Mouse (Mus musculus): Measurements from ENCODE around the gene Acss1. TPM values are rescaled to one million over a fixed set of nuclear protein-coding genes. Genes with fewer than 3 reads are reported as not detected.

The Acss1 gene
- polyA plus RNA-seq (2014; fragmentation: Nextera tagmentation; extraction: Ambion mirVana), result 8.4 and 10.0 TPM in 2 replicates

GRCm38 (mm10) chr2:150667820-150668766 lies at the start of gene Acss1:
Gene Acss1, minus strand, starts transcription at chr2:150668500.
- ATAC-seq (replicated peaks; ENCODE audit: insufficient number of reproducible peaks, low FRiP score, low TSS enrichment, low read depth) (peak; percentile 77), DNase-seq (ENCODE audit: low spot score) (peak; percentile 62)
- Histone ChIP-seq H3K4me1 (ENCODE audit: control insufficient read depth, insufficient read depth, low read length) (no peaks in the 10 kb centered on the region), H3K4me3 (ENCODE audit: low read depth, low read length) (peak within 1 kb of the TSS; percentile 63), H3K9me3 (replicated peaks; ENCODE audit: control insufficient read depth, low read length) (no peaks in the 10 kb centered on the region), H3K27me3 (ENCODE audit: control insufficient read depth, insufficient read depth, low read length) (peaks cover 8% of the 10 kb centered on the region; the same call in 1 of the 2 replicates), H3K4me2 (ENCODE audit: low read depth, low read length) (peak within 1 kb of the TSS; percentile 88), H3K36me3 (replicated peaks; ENCODE audit: control insufficient read depth, insufficient read depth, low read depth, low read length) (no peaks in the 10 kb centered on the region), H3K9ac (replicated peaks; ENCODE audit: low read length) (peak within 1 kb of the TSS; percentile 64), H3K27ac (replicated peaks; ENCODE audit: low read depth, low read length) (no peak within 1 kb of the TSS)
- WGBS, result 3% methylated on average over 61 of the region's 61 CpGs

- WGBS, result 78% methylated on average over 4 of the region's 4 CpGs
- Histone ChIP-seq H3K27me3 (ENCODE audit: control insufficient read depth, insufficient read depth, low read length) (no peaks in the 10 kb centered on the region), H3K9me3 (replicated peaks; ENCODE audit: control insufficient read depth, low read length) (no peaks in the 10 kb centered on the region), H3K36me3 (replicated peaks; ENCODE audit: control insufficient read depth, insufficient read depth, low read depth, low read length) (no peaks in the 10 kb centered on the region), H3K9ac (replicated peaks; ENCODE audit: low read length) (no peak overlapping the region), H3K4me1 (ENCODE audit: control insufficient read depth, insufficient read depth, low read length) (no peaks in the 10 kb centered on the region), H3K4me2 (ENCODE audit: low read depth, low read length) (no peak overlapping the region), H3K27ac (replicated peaks; ENCODE audit: low read depth, low read length) (no peak overlapping the region), H3K4me3 (ENCODE audit: low read depth, low read length) (no peak overlapping the region)
- DNase-seq (ENCODE audit: low spot score) (no peak), ATAC-seq (replicated peaks; ENCODE audit: insufficient number of reproducible peaks, low FRiP score, low TSS enrichment, low read depth) (no peak)
Observed at GRCm38 (mm10) chr2:150712167-150712674, 43.9 kb upstream of the Acss1 start.

- WGBS, result 76% methylated on average over 6 of the region's 6 CpGs
- H3K4me1 ChIP-seq (ENCODE audit: control insufficient read depth, insufficient read depth, low read length), result no peaks in the 10 kb centered on the region; the same call in 1 of the 2 replicates
- ATAC-seq (replicated peaks; ENCODE audit: insufficient number of reproducible peaks, low FRiP score, low TSS enrichment, low read depth) (no peak), DNase-seq (ENCODE audit: low spot score) (no peak)
- H3K27me3 ChIP-seq (ENCODE audit: control insufficient read depth, insufficient read depth, low read length), result peaks cover 38% of the 10 kb centered on the region
- H3K4me3 ChIP-seq (ENCODE audit: low read depth, low read length), result no peak overlapping the region
- no peak overlapping the region for H3K9ac ChIP-seq (replicated peaks; ENCODE audit: low read length)
- no peaks in the 10 kb centered on the region for H3K9me3 ChIP-seq (replicated peaks; ENCODE audit: control insufficient read depth, low read length)
- no peak overlapping the region for H3K4me2 ChIP-seq (ENCODE audit: low read depth, low read length)
- no peak overlapping the region for H3K27ac ChIP-seq (replicated peaks; ENCODE audit: low read depth, low read length)
- no peaks in the 10 kb centered on the region for H3K36me3 ChIP-seq (replicated peaks; ENCODE audit: control insufficient read depth, insufficient read depth, low read depth, low read length)
Observed at GRCm38 (mm10) chr2:150691481-150692170, 23.3 kb upstream of the Acss1 start.

- Histone ChIP-seq H3K9ac (replicated peaks; ENCODE audit: low read length) (no peak overlapping the region), H3K36me3 (replicated peaks; ENCODE audit: control insufficient read depth, insufficient read depth, low read depth, low read length) (no peaks in the 10 kb centered on the region), H3K27me3 (ENCODE audit: control insufficient read depth, insufficient read depth, low read length) (peaks cover 38% of the 10 kb centered on the region), H3K4me2 (ENCODE audit: low read depth, low read length) (no peak overlapping the region), H3K27ac (replicated peaks; ENCODE audit: low read depth, low read length) (no peak overlapping the region), H3K9me3 (replicated peaks; ENCODE audit: control insufficient read depth, low read length) (no peaks in the 10 kb centered on the region), H3K4me1 (ENCODE audit: control insufficient read depth, insufficient read depth, low read length) (no peaks in the 10 kb centered on the region; the same call in 1 of the 2 replicates), H3K4me3 (ENCODE audit: low read depth, low read length) (no peak overlapping the region)
- 3% methylated on average over 11 of the region's 11 CpGs for WGBS
- ATAC-seq (replicated peaks; ENCODE audit: insufficient number of reproducible peaks, low FRiP score, low TSS enrichment, low read depth) (no peak), DNase-seq (ENCODE audit: low spot score) (no peak)
Observed at GRCm38 (mm10) chr2:150690216-150690615, 21.9 kb upstream of the Acss1 start.

- H3K4me1 ChIP-seq (ENCODE audit: control insufficient read depth, insufficient read depth, low read length), result no peaks in the 10 kb centered on the region; the same call in 1 of the 2 replicates
- DNase-seq (ENCODE audit: low spot score), result no peak
- peak within 1 kb of the TSS; percentile 44 for H3K9ac ChIP-seq (replicated peaks; ENCODE audit: low read length)
- 40% methylated on average over 16 of the region's 16 CpGs for WGBS
- H3K27ac ChIP-seq (replicated peaks; ENCODE audit: low read depth, low read length), result no peak within 1 kb of the TSS
- ATAC-seq (replicated peaks; ENCODE audit: insufficient number of reproducible peaks, low FRiP score, low TSS enrichment, low read depth), result 0 out of 2 replicates have a peak, but pooled peaks have one; percentile 7
- peak within 1 kb of the TSS; percentile 61 for H3K4me2 ChIP-seq (ENCODE audit: low read depth, low read length)
- H3K4me3 ChIP-seq (ENCODE audit: low read depth, low read length), result peak within 1 kb of the TSS; percentile 33
- H3K9me3 ChIP-seq (replicated peaks; ENCODE audit: control insufficient read depth, low read length), result no peaks in the 10 kb centered on the region
- peaks cover 38% of the 10 kb centered on the region for H3K27me3 ChIP-seq (ENCODE audit: control insufficient read depth, insufficient read depth, low read length)
- no peaks in the 10 kb centered on the region for H3K36me3 ChIP-seq (replicated peaks; ENCODE audit: control insufficient read depth, insufficient read depth, low read depth, low read length)
Observed at GRCm38 (mm10) chr2:150689223-150689800, 21.0 kb upstream of the Acss1 start, which contains the start of gene Vsx1. Gene Vsx1, minus strand, starts transcription at chr2:150689360.

- Histone ChIP-seq H3K4me3 (ENCODE audit: low read depth, low read length) (peak overlapping the region; percentile 33), H3K9ac (replicated peaks; ENCODE audit: low read length) (peak overlapping the region; percentile 44), H3K36me3 (replicated peaks; ENCODE audit: control insufficient read depth, insufficient read depth, low read depth, low read length) (no peaks in the 10 kb centered on the region), H3K27me3 (ENCODE audit: control insufficient read depth, insufficient read depth, low read length) (peaks cover 38% of the 10 kb centered on the region), H3K9me3 (replicated peaks; ENCODE audit: control insufficient read depth, low read length) (no peaks in the 10 kb centered on the region), H3K27ac (replicated peaks; ENCODE audit: low read depth, low read length) (no peak overlapping the region), H3K4me1 (ENCODE audit: control insufficient read depth, insufficient read depth, low read length) (no peaks in the 10 kb centered on the region; the same call in 1 of the 2 replicates), H3K4me2 (ENCODE audit: low read depth, low read length) (peak overlapping the region; percentile 61)
- no peak for DNase-seq (ENCODE audit: low spot score)
- under 1% methylated on average over 40 of the region's 44 CpGs for whole genome bisulfite sequencing
- ATAC-seq (replicated peaks; ENCODE audit: insufficient number of reproducible peaks, low FRiP score, low TSS enrichment, low read depth), result peak; percentile 69; the same call in 1 of the 2 replicates
Observed at GRCm38 (mm10) chr2:150688541-150689186, 20.4 kb upstream of the Acss1 start.

GRCm38 (mm10) chr2:150687871-150688540 lies 19.7 kb upstream of the Acss1 start:
- H3K4me2 ChIP-seq (ENCODE audit: low read depth, low read length), result peak overlapping the region; percentile 61
- peak overlapping the region; percentile 33 for H3K4me3 ChIP-seq (ENCODE audit: low read depth, low read length)
- H3K9ac ChIP-seq (replicated peaks; ENCODE audit: low read length), result no peak overlapping the region
- DNase-seq (ENCODE audit: low spot score) (no peak), ATAC-seq (replicated peaks; ENCODE audit: insufficient number of reproducible peaks, low FRiP score, low TSS enrichment, low read depth) (no peak)
- WGBS, result 5% methylated on average over 23 of the region's 23 CpGs
- peaks cover 38% of the 10 kb centered on the region for H3K27me3 ChIP-seq (ENCODE audit: control insufficient read depth, insufficient read depth, low read length)
- H3K9me3 ChIP-seq (replicated peaks; ENCODE audit: control insufficient read depth, low read length), result no peaks in the 10 kb centered on the region
- H3K4me1 ChIP-seq (ENCODE audit: control insufficient read depth, insufficient read depth, low read length), result no peaks in the 10 kb centered on the region; the same call in 1 of the 2 replicates
- no peaks in the 10 kb centered on the region for H3K36me3 ChIP-seq (replicated peaks; ENCODE audit: control insufficient read depth, insufficient read depth, low read depth, low read length)
- H3K27ac ChIP-seq (replicated peaks; ENCODE audit: low read depth, low read length), result no peak overlapping the region
